Mouse (Mus musculus) brown adipose tissue, adult 24 weeks (tissue): ENCODE results near the gene Dock9. TPM values are rescaled to one million over a fixed set of nuclear protein-coding genes. Genes with fewer than 3 reads are reported as not detected.
A peak's percentile ranks its signal among the peaks of the same experiment; 100 is the strongest.

Experiments
- H3K27ac ChIP-seq: fragments of 200-500 bp; replicated peaks from 2 replicates; pipeline ENCODE4 v1.5.1; 2012; ENCODE audit warnings: low read depth, mild to moderate bottlenecking, low read length
- H3K4me1 ChIP-seq: fragments of 200-500 bp; 2 replicates; pipeline ENCODE4 v1.6.1; 2012; ENCODE audit warnings: low read length, mixed read lengths; ENCODE audit not compliant: control insufficient read depth, insufficient read depth, insufficient read length
- H3K4me3 ChIP-seq: fragments of 200-500 bp; 2 replicates; pipeline ENCODE4 v1.5.1; 2012; ENCODE audit warnings: low read depth, mild to moderate bottlenecking, low read length, moderate library complexity; ENCODE audit not compliant: insufficient read depth
- polyA plus RNA-seq: library from polyadenylated mRNA; stranded (reverse); fragments of >200 nt; gene quantifications from 2 replicates; pipeline ENCODE4 v1.2.4, GENCODE M21; 2012; ENCODE audit not compliant: missing spikeins, insufficient read depth, insufficient read length

Gene Dock9
- polyA plus RNA-seq, 1 experiment = 9.4 TPM

DNA sequence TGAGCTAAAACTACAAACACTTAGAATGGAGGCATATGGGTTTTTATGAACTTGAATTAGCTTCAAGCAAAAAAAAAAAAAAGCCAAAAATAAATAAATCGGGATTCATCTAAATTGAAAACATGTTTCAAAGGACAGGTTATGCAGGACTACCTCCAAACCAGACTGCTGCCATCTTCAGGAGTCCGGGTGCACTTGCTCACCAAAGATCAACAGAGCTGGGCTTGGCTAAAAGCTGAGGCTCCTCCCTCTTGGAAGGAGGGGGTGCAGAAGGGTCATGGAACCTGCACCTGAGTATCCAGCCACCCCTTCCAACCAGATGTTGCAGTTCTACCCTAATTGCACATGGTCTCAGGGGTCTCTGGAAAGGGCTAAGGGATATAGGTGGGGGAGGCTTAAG is 3.3 kb upstream of the Dock9 start:
- Histone ChIP-seq H3K4me3 (no peak overlapping the region), H3K27ac (no peak overlapping the region), H3K4me1 (peaks cover 5% of the 10 kb centered on the region)

DNA sequence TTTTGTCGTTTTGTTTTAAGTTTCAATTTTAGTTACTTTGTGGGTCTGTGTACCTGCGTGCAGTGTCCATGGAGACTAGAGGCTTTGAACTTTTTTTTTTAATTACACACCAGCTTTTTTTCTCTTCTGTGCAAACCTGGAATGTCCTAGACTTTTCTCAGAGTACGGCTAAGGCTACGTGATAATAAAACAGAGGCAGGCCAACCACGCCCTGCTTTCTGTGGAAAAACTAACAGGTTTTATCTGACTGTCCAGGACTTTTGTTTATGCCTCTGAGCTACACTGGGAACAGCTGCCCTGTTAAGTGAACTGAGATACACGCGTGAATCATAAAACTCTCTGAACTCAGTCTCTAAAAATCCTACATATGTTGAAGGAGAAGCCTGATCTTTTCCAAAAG is 1.5 kb upstream of the Dock9 start:
- H3K4me1 ChIP-seq = peaks cover 9% of the 10 kb centered on the region
- no peak overlapping the region for H3K27ac ChIP-seq
- H3K4me3 ChIP-seq = no peak overlapping the region

GRCm38 (mm10) chr14:121798411-121798799 is 768 bp upstream of the Dock9 start:
- Histone ChIP-seq H3K4me3 (peak overlapping the region; percentile 61), H3K4me1 (peaks cover 13% of the 10 kb centered on the region), H3K27ac (peak overlapping the region; percentile 88)

- Histone ChIP-seq H3K4me3 (peak overlapping the region; percentile 91), H3K4me1 (peaks cover 13% of the 10 kb centered on the region), H3K27ac (peak overlapping the region; percentile 26; the same call in 1 of the 2 replicates)
Observed at GRCm38 (mm10) chr14:121796571-121797456, 823 bp downstream of the Dock9 start.

DNA sequence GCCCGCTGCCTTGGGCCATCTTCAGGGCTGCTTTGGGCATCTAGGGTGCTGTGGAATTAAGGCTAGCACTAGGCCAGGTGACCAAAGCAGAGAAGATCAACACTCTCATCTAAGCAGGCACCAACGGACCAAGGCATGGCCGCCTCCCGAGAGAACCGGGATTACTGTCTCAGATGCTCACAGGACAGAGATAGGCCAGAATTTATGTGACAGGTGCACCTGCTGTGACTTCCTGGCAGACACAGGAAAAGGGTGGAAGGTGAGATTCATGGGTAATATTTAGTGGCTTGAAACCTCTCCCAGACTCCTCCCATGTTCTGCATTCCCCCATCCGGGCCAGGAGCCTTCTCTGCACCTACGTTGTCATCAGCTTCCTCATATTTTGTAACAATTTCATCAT is 2.1 kb downstream of the Dock9 start:
- Histone ChIP-seq H3K27ac (no peak overlapping the region), H3K4me3 (no peak overlapping the region; the same call in 1 of the 2 replicates), H3K4me1 (peaks cover 13% of the 10 kb centered on the region)

- Histone ChIP-seq H3K4me1 (peaks cover 13% of the 10 kb centered on the region), H3K27ac (peak overlapping the region; percentile 42; the same call in 1 of the 2 replicates), H3K4me3 (no peak overlapping the region)
Observed at GRCm38 (mm10) chr14:121793639-121794038, 4.0 kb downstream of the Dock9 start.

DNA sequence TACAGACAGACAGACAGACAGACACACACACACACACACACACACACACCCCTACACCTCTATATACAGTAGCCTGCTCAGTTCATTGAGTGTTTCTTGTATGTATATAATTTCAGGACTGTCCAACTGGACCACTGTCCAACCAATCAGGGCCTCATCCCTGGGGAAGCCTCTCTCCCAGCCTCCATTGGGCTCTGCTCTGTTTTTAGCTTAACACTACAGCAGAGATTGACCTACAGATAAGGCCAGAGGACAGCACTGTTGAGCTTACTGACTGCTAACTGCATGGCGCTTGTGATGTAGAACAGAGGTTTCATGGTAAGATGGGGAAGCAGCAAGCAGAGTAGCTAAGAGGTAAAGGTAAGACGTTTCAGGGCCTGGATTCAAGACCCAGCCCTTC is 5.7 kb downstream of the Dock9 start:
- no peak overlapping the region for H3K27ac ChIP-seq
- H3K4me3 ChIP-seq = no peak overlapping the region
- peaks cover 13% of the 10 kb centered on the region for H3K4me1 ChIP-seq

DNA sequence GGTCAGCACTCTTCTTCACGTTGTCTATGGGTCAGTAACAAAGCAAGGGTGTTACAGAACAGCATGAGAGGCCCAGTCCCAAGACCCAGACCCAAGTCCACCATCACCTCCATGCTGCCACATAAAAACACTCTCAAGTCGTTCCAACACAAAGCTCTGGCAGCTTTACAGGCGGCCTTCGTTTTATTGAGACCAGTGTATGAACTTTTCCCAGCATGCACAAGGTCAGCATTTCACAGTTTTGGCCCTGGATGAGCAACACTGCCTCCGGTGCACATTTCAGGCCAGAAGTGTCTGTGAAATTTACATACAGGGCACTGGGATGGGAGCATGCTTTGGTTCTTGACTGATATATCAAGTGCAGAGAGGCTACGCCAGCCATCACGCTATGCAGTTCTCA is 6.5 kb downstream of the Dock9 start:
- Histone ChIP-seq H3K4me1 (peaks cover 9% of the 10 kb centered on the region; the same call in 1 of the 2 replicates), H3K27ac (no peak overlapping the region), H3K4me3 (no peak overlapping the region)

GRCm38 (mm10) chr14:121789273-121789672 is 8.4 kb downstream of the Dock9 start:
- Histone ChIP-seq H3K27ac (no peak overlapping the region), H3K4me1 (0 out of 2 replicates have a peak, but pooled peaks cover 4% of the 10 kb centered on the region), H3K4me3 (no peak overlapping the region)

GRCm38 (mm10) chr14:121788451-121788850 is 9.2 kb downstream of the Dock9 start:
- Histone ChIP-seq H3K27ac (no peak overlapping the region), H3K4me1 (no peaks in the 10 kb centered on the region), H3K4me3 (no peak overlapping the region)

- H3K4me1 ChIP-seq = peaks cover 9% of the 10 kb centered on the region; the same call in 1 of the 2 replicates
- H3K4me3 ChIP-seq = no peak overlapping the region
- H3K27ac ChIP-seq = no peak overlapping the region
Observed at GRCm38 (mm10) chr14:121787430-121787829, 10.2 kb downstream of the Dock9 start.

- no peak overlapping the region for H3K4me3 ChIP-seq
- no peak overlapping the region for H3K27ac ChIP-seq
- H3K4me1 ChIP-seq = peaks cover 10% of the 10 kb centered on the region; the same call in 1 of the 2 replicates
Observed at GRCm38 (mm10) chr14:121786900-121787299, 10.7 kb downstream of the Dock9 start.

DNA sequence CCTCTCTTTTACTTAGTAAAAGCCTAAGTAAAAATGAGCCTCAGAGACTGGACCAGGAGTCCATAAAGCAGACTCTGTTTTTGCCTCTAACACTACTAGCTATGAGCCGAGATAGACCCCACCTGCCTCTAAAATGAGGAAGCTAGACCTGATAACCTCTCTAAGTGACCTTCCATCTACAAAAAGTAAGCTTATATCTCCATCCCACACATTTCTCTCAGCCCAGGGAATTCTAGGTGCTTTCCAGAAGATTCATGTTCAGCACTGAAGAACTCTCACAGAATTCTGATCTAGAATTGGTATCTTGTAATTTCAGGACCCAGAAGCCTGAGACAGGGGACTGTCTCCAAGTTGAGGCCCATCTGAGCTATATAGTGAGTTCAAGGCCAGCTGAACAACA is 12.2 kb downstream of the Dock9 start:
- H3K27ac ChIP-seq = no peak overlapping the region
- peaks cover 16% of the 10 kb centered on the region for H3K4me1 ChIP-seq
- no peak overlapping the region for H3K4me3 ChIP-seq

DNA sequence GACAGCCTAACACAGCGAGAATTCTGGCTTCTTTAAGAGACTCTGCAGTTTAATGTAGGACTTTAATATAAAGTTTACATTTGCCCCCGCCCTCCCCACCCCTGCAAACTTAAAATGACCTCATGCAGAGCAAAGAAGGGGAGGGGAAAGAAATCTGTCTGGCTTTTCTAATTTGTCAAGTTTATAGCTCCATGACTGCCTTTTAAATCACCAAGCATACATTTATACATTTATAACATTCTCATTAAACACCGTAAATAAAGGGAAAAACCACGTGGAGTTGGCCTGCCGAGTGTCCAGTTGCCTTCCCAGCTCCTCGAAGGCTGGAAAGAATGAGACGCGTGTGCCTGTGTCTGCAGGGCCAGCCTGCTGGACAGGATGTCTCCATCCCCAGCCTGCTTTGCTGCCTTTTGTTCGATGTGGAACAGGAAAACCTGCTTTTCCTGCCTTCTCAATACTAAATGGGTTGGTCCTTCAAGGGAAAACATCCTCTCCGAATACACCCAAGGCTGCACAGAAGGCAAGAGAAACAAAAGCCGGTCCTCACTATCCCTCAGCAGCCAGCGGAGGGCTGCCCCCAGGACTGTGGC is 16.6 kb downstream of the Dock9 start:
- H3K4me3 ChIP-seq = peak overlapping the region; percentile 38
- H3K27ac ChIP-seq = peak overlapping the region; percentile 93
- H3K4me1 ChIP-seq = peaks cover 18% of the 10 kb centered on the region

- Histone ChIP-seq H3K4me3 (no peak overlapping the region), H3K4me1 (peaks cover 18% of the 10 kb centered on the region), H3K27ac (peak overlapping the region; percentile 84)
Observed at GRCm38 (mm10) chr14:121780144-121780913, 17.3 kb downstream of the Dock9 start.
